Mouse (Mus musculus) cerebellum, adult 2 months (tissue): ENCODE data around the gene Dmrta1.

ENCODE experiments used
- CTCF ChIP-seq: fragments of 200-500 bp; IDR thresholded peaks from 2 replicates; pipeline ENCODE4 v1.5.1; 2011; ENCODE audit warnings: low read depth, mild to moderate bottlenecking, control low read depth, low read length, moderate library complexity, borderline replicate concordance; ENCODE audit not compliant: insufficient read depth
- POLR2A ChIP-seq: fragments of 200-500 bp; IDR thresholded peaks from 2 replicates; pipeline ENCODE4 v1.6.1; 2011; ENCODE audit warnings: low read length, control low read depth, borderline replicate concordance; ENCODE audit not compliant: insufficient read depth

GRCm38 (mm10) chr4:89687961-89688803 is 8.9 kb downstream of the Dmrta1 start:
- TF ChIP-seq CTCF = no peak
- TF ChIP-seq POLR2A = no peak
